24 mouse cellular contexts compared by ENCODE assay signal in genomic region chr10:103731522-103731921, GRCm38 (mm10).
DNase-seq lines count a peak whose midpoint lies in the region; ATAC-seq and TF ChIP-seq lines count a peak whose summit lies in the region.
"Had no signal": no experiment of that assay in that cellular context is flagged by ENCODE, and none has a peak within 500 bp of the region (broad histone marks: within the 10 kb centered on the region; RNA-seq: fewer than 3 reads in every experiment).

No protein-coding gene starts in this region.

- H3K4me1 ChIP-seq in embryonic facial prominence, embryonic 11.5 days (ENCODE audit: control insufficient read depth, insufficient read depth, low read length): no peaks in the 10 kb centered on the region
- peaks cover 14% of the 10 kb centered on the region for H3K4me1 ChIP-seq in embryonic facial prominence, embryonic 10.5 days
- peaks cover 4% of the 10 kb centered on the region; the same call in 1 of the 2 replicates for H3K4me1 ChIP-seq in hindbrain, embryonic 12.5 days
- H3K4me1 ChIP-seq in hindbrain, embryonic 14.5 days (replicated peaks; ENCODE audit: control insufficient read depth, insufficient read depth, low read length): peaks cover 7% of the 10 kb centered on the region; the same call in 1 of the 2 replicates
- peaks cover 8% of the 10 kb centered on the region for H3K4me1 ChIP-seq in midbrain, embryonic 11.5 days (ENCODE audit: control insufficient read depth, insufficient read depth, low read length)
- 0 out of 2 replicates have a peak, but pooled peaks cover 4% of the 10 kb centered on the region for H3K4me1 ChIP-seq in midbrain, embryonic 15.5 days
- H3K4me1 ChIP-seq in hindbrain, embryonic 13.5 days (replicated peaks): peaks cover 6% of the 10 kb centered on the region
- H3K4me1 ChIP-seq in cerebellum, adult 2 months (ENCODE audit: control insufficient read depth, insufficient read depth, low read length): no peaks in the 10 kb centered on the region
- H3K4me1 ChIP-seq: heart, embryonic 15.5 days; intestine, embryonic 15.5 days; megakaryocyte, embryonic 14.5 days had no signal

- H3K27ac ChIP-seq in embryonic facial prominence, embryonic 11.5 days (replicated peaks; ENCODE audit: low read depth, low read length): no peak overlapping the region
- H3K27ac ChIP-seq in embryonic facial prominence, embryonic 10.5 days (replicated peaks): no peak overlapping the region
- peak overlapping the region; percentile 60; the same call in 1 of the 2 replicates for H3K27ac ChIP-seq in hindbrain, embryonic 12.5 days
- H3K27ac ChIP-seq in hindbrain, embryonic 14.5 days: no peak overlapping the region; the same call in 1 of the 2 replicates
- H3K27ac ChIP-seq in midbrain, embryonic 11.5 days (ENCODE audit: low read depth, low read length): no peak overlapping the region
- H3K27ac ChIP-seq in midbrain, embryonic 15.5 days: no peak overlapping the region
- 0 out of 2 replicates have a peak overlapping the region, but pooled peaks have one; percentile 13 for H3K27ac ChIP-seq in hindbrain, embryonic 13.5 days
- no peak overlapping the region for H3K27ac ChIP-seq in cerebellum, adult 2 months (ENCODE audit: insufficient read depth, low read length)
- H3K27ac ChIP-seq: heart, adult 2 months; heart, embryonic 15.5 days; intestine, embryonic 15.5 days; left cerebral cortex, adult 2 months; limb, embryonic 10.5 days; stomach, postnatal 0 days had no signal

- H3K27me3 ChIP-seq in embryonic facial prominence, embryonic 11.5 days (ENCODE audit: control insufficient read depth, insufficient read depth, low read length): no peaks in the 10 kb centered on the region
- H3K27me3 ChIP-seq in embryonic facial prominence, embryonic 10.5 days (replicated peaks; ENCODE audit: low read depth, poor library complexity, severe bottlenecking): no peaks in the 10 kb centered on the region
- no peaks in the 10 kb centered on the region for H3K27me3 ChIP-seq in hindbrain, embryonic 12.5 days
- no peaks in the 10 kb centered on the region for H3K27me3 ChIP-seq in hindbrain, embryonic 14.5 days (ENCODE audit: control insufficient read depth, insufficient read depth, low read length)
- H3K27me3 ChIP-seq in midbrain, embryonic 11.5 days (ENCODE audit: control insufficient read depth, insufficient read depth, low read length): no peaks in the 10 kb centered on the region
- H3K27me3 ChIP-seq in midbrain, embryonic 15.5 days (replicated peaks): no peaks in the 10 kb centered on the region
- no peaks in the 10 kb centered on the region for H3K27me3 ChIP-seq in hindbrain, embryonic 13.5 days
- H3K27me3 ChIP-seq in cerebellum, adult 2 months (ENCODE audit: control insufficient read depth, insufficient read depth, low read length): no peaks in the 10 kb centered on the region
- H3K27me3 ChIP-seq: heart, embryonic 15.5 days; intestine, embryonic 15.5 days; megakaryocyte, embryonic 14.5 days had no signal

- no peak overlapping the region for H3K9ac ChIP-seq in embryonic facial prominence, embryonic 11.5 days (replicated peaks; ENCODE audit: low read length)
- no peak overlapping the region for H3K9ac ChIP-seq in hindbrain, embryonic 12.5 days
- no peak overlapping the region for H3K9ac ChIP-seq in hindbrain, embryonic 14.5 days
- H3K9ac ChIP-seq in midbrain, embryonic 11.5 days (ENCODE audit: low read length): no peak overlapping the region
- no peak overlapping the region for H3K9ac ChIP-seq in midbrain, embryonic 15.5 days
- H3K9ac ChIP-seq in hindbrain, embryonic 13.5 days: no peak overlapping the region
- H3K9ac ChIP-seq: heart, embryonic 15.5 days; intestine, embryonic 15.5 days; liver, postnatal 0 days had no signal

- DNase-seq in embryonic facial prominence, embryonic 11.5 days (ENCODE audit: low spot score): peak; percentile 46
- no peak for DNase-seq in embryonic facial prominence, embryonic 10.5 days (ENCODE audit: low spot score)
- DNase-seq in hindbrain, embryonic 14.5 days (ENCODE audit: low spot score): no peak
- DNase-seq in midbrain, embryonic 11.5 days (ENCODE audit: low spot score, missing footprints): peak; percentile 86
- no peak for DNase-seq in cerebellum, adult 2 months
- DNase-seq: adrenal gland, postnatal 10 days; cerebellum, postnatal 10 days; gastrocnemius, postnatal 14 days; heart, adult 2 months; heart, postnatal 4 days; kidney, postnatal 36 days; liver, postnatal 0 days had no signal

- H3K4me2 ChIP-seq in embryonic facial prominence, embryonic 11.5 days (ENCODE audit: low read depth, low read length): no peak overlapping the region
- H3K4me2 ChIP-seq in hindbrain, embryonic 12.5 days (replicated peaks): no peak overlapping the region
- no peak overlapping the region for H3K4me2 ChIP-seq in hindbrain, embryonic 14.5 days (replicated peaks)
- H3K4me2 ChIP-seq in midbrain, embryonic 11.5 days: no peak overlapping the region
- no peak overlapping the region for H3K4me2 ChIP-seq in midbrain, embryonic 15.5 days
- H3K4me2 ChIP-seq in hindbrain, embryonic 13.5 days: no peak overlapping the region
- H3K4me2 ChIP-seq: heart, embryonic 15.5 days; intestine, embryonic 15.5 days had no signal

- WGBS in embryonic facial prominence, embryonic 11.5 days: 16% methylated on average over 1 of the region's 1 CpGs
- WGBS in embryonic facial prominence, embryonic 10.5 days: 29% methylated on average over 1 of the region's 1 CpGs
- WGBS in hindbrain, embryonic 12.5 days: 14% methylated on average over 1 of the region's 1 CpGs
- WGBS in hindbrain, embryonic 14.5 days: 5% methylated on average over 1 of the region's 1 CpGs
- 24% methylated on average over 1 of the region's 1 CpGs for WGBS in midbrain, embryonic 11.5 days
- WGBS in midbrain, embryonic 15.5 days: 22% methylated on average over 1 of the region's 1 CpGs
- 2% methylated on average over 1 of the region's 1 CpGs for WGBS in hindbrain, embryonic 13.5 days
- WGBS in cerebellum, adult 2 months: 24% methylated on average over 1 of the region's 1 CpGs

- H3K9me3 ChIP-seq in embryonic facial prominence, embryonic 11.5 days (replicated peaks; ENCODE audit: control insufficient read depth, low read length): no peaks in the 10 kb centered on the region
- no peaks in the 10 kb centered on the region for H3K9me3 ChIP-seq in embryonic facial prominence, embryonic 10.5 days
- no peaks in the 10 kb centered on the region for H3K9me3 ChIP-seq in hindbrain, embryonic 12.5 days (replicated peaks)
- no peaks in the 10 kb centered on the region for H3K9me3 ChIP-seq in hindbrain, embryonic 14.5 days (ENCODE audit: control insufficient read depth, low read length)
- no peaks in the 10 kb centered on the region for H3K9me3 ChIP-seq in midbrain, embryonic 11.5 days (ENCODE audit: control insufficient read depth, low read length)
- H3K9me3 ChIP-seq in midbrain, embryonic 15.5 days: no peaks in the 10 kb centered on the region
- H3K9me3 ChIP-seq in hindbrain, embryonic 13.5 days: no peaks in the 10 kb centered on the region
- H3K9me3 ChIP-seq: heart, embryonic 15.5 days; intestine, embryonic 15.5 days; limb, embryonic 10.5 days had no signal

- TF ChIP-seq POLR2A in cerebellum, adult 2 months (IDR thresholded peaks at IDR 0.05; ENCODE audit: borderline replicate concordance, insufficient read depth, low read length): no peak

- H3K36me3 ChIP-seq in embryonic facial prominence, embryonic 11.5 days (replicated peaks; ENCODE audit: control insufficient read depth, insufficient read depth, low read depth, low read length): no peaks in the 10 kb centered on the region
- H3K36me3 ChIP-seq in embryonic facial prominence, embryonic 10.5 days (replicated peaks): no peaks in the 10 kb centered on the region
- H3K36me3 ChIP-seq in hindbrain, embryonic 12.5 days: no peaks in the 10 kb centered on the region
- no peaks in the 10 kb centered on the region for H3K36me3 ChIP-seq in hindbrain, embryonic 14.5 days (replicated peaks; ENCODE audit: control insufficient read depth, insufficient read depth)
- H3K36me3 ChIP-seq in midbrain, embryonic 11.5 days (ENCODE audit: control insufficient read depth, insufficient read depth, low read length): no peaks in the 10 kb centered on the region
- no peaks in the 10 kb centered on the region for H3K36me3 ChIP-seq in midbrain, embryonic 15.5 days (replicated peaks)
- no peaks in the 10 kb centered on the region for H3K36me3 ChIP-seq in hindbrain, embryonic 13.5 days
- H3K36me3 ChIP-seq: heart, embryonic 15.5 days; intestine, embryonic 15.5 days; limb, embryonic 10.5 days had no signal

- no peak for ATAC-seq in embryonic facial prominence, embryonic 11.5 days (replicated peaks; ENCODE audit: insufficient number of reproducible peaks, low FRiP score, low TSS enrichment, low read depth)
- ATAC-seq in hindbrain, embryonic 12.5 days (ENCODE audit: low FRiP score): no peak
- ATAC-seq in hindbrain, embryonic 14.5 days (ENCODE audit: low FRiP score): no peak
- no peak for ATAC-seq in midbrain, embryonic 11.5 days (ENCODE audit: low FRiP score)
- no peak for ATAC-seq in midbrain, embryonic 15.5 days (replicated peaks)
- no peak for ATAC-seq in hindbrain, embryonic 13.5 days (ENCODE audit: low FRiP score)
- ATAC-seq: activated CD4-positive, CD25-positive, alpha-beta regulatory T cell, adult 4 months; CD4-positive, CD25-positive, alpha-beta regulatory T cell, adult 4 months; intestine, embryonic 15.5 days; liver, postnatal 0 days had no signal

- H3K4me3 ChIP-seq in embryonic facial prominence, embryonic 11.5 days (ENCODE audit: low read depth, low read length): no peak overlapping the region
- H3K4me3 ChIP-seq in embryonic facial prominence, embryonic 10.5 days: no peak overlapping the region
- no peak overlapping the region for H3K4me3 ChIP-seq in hindbrain, embryonic 12.5 days
- H3K4me3 ChIP-seq in hindbrain, embryonic 14.5 days (replicated peaks; ENCODE audit: low read length): no peak overlapping the region
- no peak overlapping the region for H3K4me3 ChIP-seq in midbrain, embryonic 11.5 days (ENCODE audit: low read depth, low read length)
- H3K4me3 ChIP-seq in midbrain, embryonic 15.5 days: no peak overlapping the region
- no peak overlapping the region for H3K4me3 ChIP-seq in hindbrain, embryonic 13.5 days
- H3K4me3 ChIP-seq in cerebellum, adult 2 months (replicated peaks; ENCODE audit: insufficient read depth, low read depth, low read length): no peak overlapping the region
- H3K4me3 ChIP-seq: erythroblast, embryonic 14.5 days; heart, adult 2 months; heart, embryonic 15.5 days; intestine, embryonic 15.5 days; left cerebral cortex, adult 2 months; limb, embryonic 10.5 days; megakaryocyte, embryonic 14.5 days had no signal

- no peak for TF ChIP-seq CTCF in cerebellum, adult 2 months (IDR thresholded peaks at IDR 0.05; ENCODE audit: borderline replicate concordance, insufficient read depth, low read depth, low read length)

Comparison
In these comparisons a context has a peak if more than half of its experiments do, and no peak if none do; other contexts are left out.
1. DNase-seq: peak in embryonic facial prominence, embryonic 11.5 days (single experiment) and midbrain, embryonic 11.5 days (single experiment); none in embryonic facial prominence, embryonic 10.5 days (single experiment), hindbrain, embryonic 14.5 days (single experiment) and cerebellum, adult 2 months (0 of 2).
2. H3K27ac ChIP-seq: peak in hindbrain, embryonic 12.5 days (single experiment) and hindbrain, embryonic 13.5 days (single experiment); none in embryonic facial prominence, embryonic 11.5 days (single experiment), embryonic facial prominence, embryonic 10.5 days (single experiment), hindbrain, embryonic 14.5 days (single experiment), midbrain, embryonic 11.5 days (single experiment), midbrain, embryonic 15.5 days (single experiment) and cerebellum, adult 2 months (single experiment).